Mouse (Mus musculus): ENCODE results near the gene Hmgn2. TPM values are rescaled to one million over a fixed set of nuclear protein-coding genes. Genes with fewer than 3 reads are reported as not detected.

Gene Hmgn2
- polyA plus RNA-seq (2012; rRNA removed): 1,322 and 4,119 TPM in 2 replicates

GRCm38 (mm10) chr4:133968150-133968921 lies at the start of gene Hmgn2:
Hmgn2 (minus strand) TSS chr4:133968650.

GRCm38 (mm10) chr4:134000466-134001438 lies 32.3 kb upstream of the Hmgn2 start, which contains the start of gene Dhdds:
Dhdds (minus strand) TSS chr4:134000918.

Other genes with a start within 250 kb of the Hmgn2 start
- 62.6 and 94.6 TPM in 2 replicates for gene Arid1a, start 211.9 kb downstream of the Hmgn2 start, polyA plus RNA-seq (2012; rRNA removed)
- 15.4 and 21.9 TPM in 2 replicates for gene Rps6ka1, start 80.9 kb downstream of the Hmgn2 start, polyA plus RNA-seq (2012; rRNA removed)
- 36.4 and 43.8 TPM in 2 replicates for gene Dhdds, start 32.3 kb upstream of the Hmgn2 start, polyA plus RNA-seq (2012; rRNA removed)
- 4.5 and 9.5 TPM in 2 replicates for gene Lin28a, start 50.2 kb upstream of the Hmgn2 start, polyA plus RNA-seq (2012; rRNA removed)
- gene Zfp683, start 85.2 kb upstream of the Hmgn2 start, polyA plus RNA-seq (2012; rRNA removed): not detected in 2 replicates
- gene Crybg2, start 92.2 kb upstream of the Hmgn2 start, polyA plus RNA-seq (2012; rRNA removed): 0.71 and 2.0 TPM in 2 replicates
- gene Cd52, start 126.4 kb upstream of the Hmgn2 start, polyA plus RNA-seq (2012; rRNA removed): 3.4 and 4.2 TPM in 2 replicates
- 9.2 and 11.2 TPM in 2 replicates for gene Ubxn11, start 133.9 kb upstream of the Hmgn2 start, polyA plus RNA-seq (2012; rRNA removed)
- gene Sh3bgrl3, start 160.1 kb upstream of the Hmgn2 start, polyA plus RNA-seq (2012; rRNA removed): 164 and 169 TPM in 2 replicates
- gene Cep85, start 218.5 kb upstream of the Hmgn2 start, polyA plus RNA-seq (2012; rRNA removed): 33.3 and 37.3 TPM in 2 replicates
- gene Gm7534, start 234.4 kb upstream of the Hmgn2 start, polyA plus RNA-seq (2012; rRNA removed): 0.10 TPM in 1 of 2 replicates, not detected in the other